Mouse (Mus musculus) adrenal gland, adult 2 months (tissue): ENCODE measurements around the gene Mex3a. TPM values are rescaled to one million over a fixed set of nuclear protein-coding genes. Genes with fewer than 3 reads are reported as not detected.
A peak's percentile ranks its signal among the peaks of the same experiment; 100 is the strongest.
"Not testable (repeated sequence)": the region's sequence is repeated elsewhere in the genome, so short reads cannot be mapped to it uniquely, and the experiment has no call there.

Experiments
- DNase-seq: peaks from one replicate; pipeline ENCODE4 v3.0.0; 2021
- microRNA-seq, 2 experiments: library from miRNA; unstranded; fragments of <30 nt; microRNA quantifications; one replicate each; pipeline ENCODE4 v1.2.0; 2021
- polyA plus RNA-seq: library from polyadenylated mRNA; depleted of rRNA; stranded (reverse); fragments of >200 nt; gene quantifications from 2 replicates; pipeline ENCODE4 v1.2.3, GENCODE M21; 2012; rRNA removed
- total RNA-seq, 2 experiments: library from RNA; stranded (reverse); gene quantifications; 2 replicates each; pipeline ENCODE4 v1.2.3; 2021

The Mex3a gene
- total and polyA plus RNA-seq, 3 experiments, result 2.1 to 3.2 (median 2.3) TPM

- peak; percentile 82 for DNase-seq
These were observed 37.5 kb downstream of the Mex3a start for GRCm38 (mm10) chr3:88569694-88570093.

- DNase-seq, result no peak
These were observed 38.1 kb downstream of the Mex3a start for GRCm38 (mm10) chr3:88570341-88570740.

- no peak for DNase-seq
These were observed 39.7 kb downstream of the Mex3a start for GRCm38 (mm10) chr3:88571856-88572255.

GRCm38 (mm10) chr3:88572835-88573234, 40.6 kb downstream of the Mex3a start:
- DNase-seq, result no peak

GRCm38 (mm10) chr3:88573810-88574209, 41.6 kb downstream of the Mex3a start:
- no peak for DNase-seq

GRCm38 (mm10) chr3:88575540-88575939, 43.3 kb downstream of the Mex3a start, which contains the start of gene Ssr2:
TSS of gene Ssr2 (plus strand) at chr3:88575876.
- DNase-seq, result no peak

GRCm38 (mm10) chr3:88577846-88578245, 45.7 kb downstream of the Mex3a start:
- DNase-seq, result not testable (repeated sequence)

GRCm38 (mm10) chr3:88578498-88579424, 46.6 kb downstream of the Mex3a start:
- DNase-seq, result no peak

GRCm38 (mm10) chr3:88579454-88580117, 47.4 kb downstream of the Mex3a start:
- peak; percentile 89 for DNase-seq

GRCm38 (mm10) chr3:88585769-88586168, 53.6 kb downstream of the Mex3a start:
- DNase-seq, result no peak

- no peak for DNase-seq
These were observed 54.4 kb downstream of the Mex3a start for GRCm38 (mm10) chr3:88586640-88587039.

- no peak for DNase-seq
These were observed 58.1 kb downstream of the Mex3a start for GRCm38 (mm10) chr3:88590246-88590645.

Small RNAs within 50 kb of the gene (microRNA-seq; reads per million reads assigned to microRNA genes)
- gene Mir1905, result 0 reads per million in 2 experiments

Other genes starting within 250 kb of the Mex3a start
- 1 to 10 TPM; 1.7 to 1.9 TPM for gene Gm38392, start 245.2 kb upstream of the Mex3a start, total RNA-seq
- gene Gm38392, start 245.2 kb upstream of the Mex3a start, polyA plus RNA-seq, result 0.26 TPM in 1 of 2 replicates, not detected in the other
- 10 to 100 TPM in 1 of 2 experiments, 1 to 10 TPM in 1; 5.7 to 10.6 TPM for gene Tsacc, start 235.4 kb upstream of the Mex3a start, total RNA-seq
- 1.9 and 2.3 TPM in 2 replicates for gene Tsacc, start 235.4 kb upstream of the Mex3a start, polyA plus RNA-seq
- 100 to 1,000 TPM; 218 to 316 TPM for gene Cct3, start 235.3 kb upstream of the Mex3a start, total RNA-seq
- gene Cct3, start 235.3 kb upstream of the Mex3a start, polyA plus RNA-seq, result 48.9 and 64.9 TPM in 2 replicates
- 100 to 1,000 TPM; 229 to 231 TPM for gene Glmp, start 207.4 kb upstream of the Mex3a start, total RNA-seq
- gene Glmp, start 207.4 kb upstream of the Mex3a start, polyA plus RNA-seq, result 145 and 186 TPM in 2 replicates
- 10 to 100 TPM; 13.9 to 14.1 TPM for gene Tmem79, start 196.2 kb upstream of the Mex3a start, total RNA-seq
- 20.1 and 22.3 TPM in 2 replicates for gene Tmem79, start 196.2 kb upstream of the Mex3a start, polyA plus RNA-seq
- gene Smg5, start 196.1 kb upstream of the Mex3a start, total RNA-seq, result 10 to 100 TPM; 42.9 to 47.5 TPM
- 56.3 and 60.2 TPM in 2 replicates for gene Smg5, start 196.1 kb upstream of the Mex3a start, polyA plus RNA-seq
- 1 to 10 TPM; 1.1 to 4.7 TPM for gene Paqr6, start 167.8 kb upstream of the Mex3a start, total RNA-seq
- gene Paqr6, start 167.8 kb upstream of the Mex3a start, polyA plus RNA-seq, result 13.5 and 20.0 TPM in 2 replicates
- 1 to 10 TPM in 1 of 2 experiments, under 1 TPM in 1; 0.63 to 1.2 TPM for gene Bglap3, start 159.7 kb upstream of the Mex3a start, total RNA-seq
- not detected in 2 replicates for gene Bglap3, start 159.7 kb upstream of the Mex3a start, polyA plus RNA-seq
- 1 to 10 TPM in 1 of 2 experiments, not detected in 1; 2.2 TPM for gene Bglap2, start 153.7 kb upstream of the Mex3a start, total RNA-seq
- 0.28 TPM in 1 of 2 replicates, not detected in the other for gene Bglap2, start 153.7 kb upstream of the Mex3a start, polyA plus RNA-seq
- gene Bglap, start 147.9 kb upstream of the Mex3a start, total RNA-seq, result 1 to 10 TPM in 1 of 2 experiments, under 1 TPM in 1; 0.86 to 3.4 TPM
- 1.1 TPM in 1 of 2 replicates, not detected in the other for gene Bglap, start 147.9 kb upstream of the Mex3a start, polyA plus RNA-seq
- gene Pmf1, start 122.1 kb upstream of the Mex3a start, total RNA-seq, result 10 to 100 TPM; 31.1 to 43.0 TPM
- 75.8 and 77.4 TPM in 2 replicates for gene Pmf1, start 122.1 kb upstream of the Mex3a start, polyA plus RNA-seq
- gene Slc25a44, start 107.3 kb upstream of the Mex3a start, total RNA-seq, result 10 to 100 TPM; 51.1 to 59.4 TPM
- gene Slc25a44, start 107.3 kb upstream of the Mex3a start, polyA plus RNA-seq, result 40.7 and 40.9 TPM in 2 replicates
- gene Sema4a, start 71.2 kb upstream of the Mex3a start, total RNA-seq, result 10 to 100 TPM in 1 of 2 experiments, 1 to 10 TPM in 1; 8.8 to 14.3 TPM
- gene Sema4a, start 71.2 kb upstream of the Mex3a start, polyA plus RNA-seq, result 31.8 and 42.4 TPM in 2 replicates
- gene Lmna, start 22.4 kb upstream of the Mex3a start, total RNA-seq, result 100 to 1,000 TPM in 1 of 2 experiments, 10 to 100 TPM in 1; 78.2 to 158 TPM
- 170 and 236 TPM in 2 replicates for gene Lmna, start 22.4 kb upstream of the Mex3a start, polyA plus RNA-seq
- not detected for gene Rab25, start 15.9 kb downstream of the Mex3a start, total RNA-seq
- gene Rab25, start 15.9 kb downstream of the Mex3a start, polyA plus RNA-seq, result 0.09 and 0.10 TPM in 2 replicates
- gene Lamtor2, start 20.7 kb downstream of the Mex3a start, total RNA-seq, result 100 to 1,000 TPM; 153 to 154 TPM
- 107 and 117 TPM in 2 replicates for gene Lamtor2, start 20.7 kb downstream of the Mex3a start, polyA plus RNA-seq
- 100 to 1,000 TPM in 1 of 2 experiments, 10 to 100 TPM in 1; 61.1 to 100 TPM for gene Ubqln4, start 21.4 kb downstream of the Mex3a start, total RNA-seq
- 77.9 and 96.2 TPM in 2 replicates for gene Ubqln4, start 21.4 kb downstream of the Mex3a start, polyA plus RNA-seq
- gene Ssr2, start 43.5 kb downstream of the Mex3a start, total RNA-seq, result 100 to 1,000 TPM; 178 to 218 TPM
- 110 and 151 TPM in 2 replicates for gene Ssr2, start 43.5 kb downstream of the Mex3a start, polyA plus RNA-seq
- gene Arhgef2, start 73.6 kb downstream of the Mex3a start, total RNA-seq, result 10 to 100 TPM; 26.3 to 33.3 TPM
- gene Arhgef2, start 73.6 kb downstream of the Mex3a start, polyA plus RNA-seq, result 35.9 and 37.5 TPM in 2 replicates
- not detected for gene Rxfp4, start 120.7 kb downstream of the Mex3a start, total RNA-seq
- not detected in 2 replicates for gene Rxfp4, start 120.7 kb downstream of the Mex3a start, polyA plus RNA-seq
- 10 to 100 TPM; 43.2 to 67.9 TPM for gene Khdc4, start 153.4 kb downstream of the Mex3a start, total RNA-seq
- 55.7 and 61.4 TPM in 2 replicates for gene Khdc4, start 153.4 kb downstream of the Mex3a start, polyA plus RNA-seq
- gene Rit1, start 184.4 kb downstream of the Mex3a start, total RNA-seq, result 10 to 100 TPM; 49.2 to 58.9 TPM
- 41.4 and 41.5 TPM in 2 replicates for gene Rit1, start 184.4 kb downstream of the Mex3a start, polyA plus RNA-seq
- 10 to 100 TPM; 10.1 to 15.1 TPM for gene Syt11, start 242.8 kb downstream of the Mex3a start, total RNA-seq
- gene Syt11, start 242.8 kb downstream of the Mex3a start, polyA plus RNA-seq, result 5.1 and 5.7 TPM in 2 replicates